8 mouse cellular contexts compared by ENCODE assay signal in the genomic region with DNA sequence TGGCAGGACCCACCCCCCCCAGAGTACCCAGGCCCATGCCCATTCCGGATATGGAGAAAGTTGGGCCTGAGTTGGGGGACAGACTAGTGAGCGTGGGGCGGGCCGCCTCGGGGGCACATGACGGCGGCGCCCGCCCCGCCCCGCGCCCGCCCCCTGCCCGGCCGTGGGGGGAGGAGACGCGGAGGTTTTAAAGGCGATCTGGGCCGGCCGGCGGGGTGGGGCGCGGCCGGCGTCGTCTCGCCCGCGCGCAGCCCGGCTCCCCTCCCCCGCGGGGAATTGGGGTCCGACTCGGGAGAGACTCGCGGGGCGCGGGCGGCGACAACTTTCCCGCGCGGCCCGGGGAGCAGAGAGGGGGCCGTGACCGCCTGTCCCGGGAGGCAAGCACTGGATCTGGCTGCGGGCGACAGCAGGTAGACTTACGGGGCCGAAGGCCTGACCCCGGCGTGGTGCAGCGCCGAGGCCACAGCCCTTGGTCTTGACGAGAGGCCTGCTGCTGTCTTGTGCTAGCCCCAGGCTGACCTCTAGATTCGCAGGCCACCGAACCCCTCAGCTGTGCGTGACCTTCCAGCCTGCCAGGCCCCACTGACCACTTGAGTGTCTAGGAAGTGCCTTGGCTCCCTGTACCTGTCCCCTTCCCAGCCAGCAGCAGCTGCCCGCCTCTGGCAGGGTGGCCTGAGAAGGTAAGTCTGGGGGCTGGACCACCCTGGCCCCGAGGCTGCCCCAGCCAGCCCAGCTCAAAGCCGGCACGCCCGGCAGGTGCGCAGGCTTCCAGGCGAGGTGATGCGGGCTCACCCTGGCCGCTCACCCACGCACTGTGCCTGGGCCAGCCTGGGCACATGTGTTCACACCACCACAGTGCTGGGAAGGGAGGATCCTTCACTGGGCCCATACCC. TPM values are rescaled to one million over a fixed set of nuclear protein-coding genes. Genes with fewer than 3 reads are reported as not detected.
DNase-seq lines count a peak whose midpoint lies in the region; ATAC-seq and TF ChIP-seq lines count a peak whose summit lies in the region.

No protein-coding gene starts in this region.

- peak; percentile 10; the same call in 1 of the 2 replicates for ATAC-seq in embryonic facial prominence, embryonic 13.5 days (ENCODE audit: insufficient number of reproducible peaks, insufficient read depth, low FRiP score, low TSS enrichment, low read depth)
- peak; percentile 44 for ATAC-seq in heart, embryonic 15.5 days (replicated peaks; ENCODE audit: insufficient number of reproducible peaks, insufficient read depth, low FRiP score, low read depth)

- H3K9ac ChIP-seq in embryonic facial prominence, embryonic 13.5 days, result peak overlapping the region; percentile 95
- peak overlapping the region; percentile 92 for H3K9ac ChIP-seq in heart, embryonic 15.5 days

- H3K27ac ChIP-seq in embryonic facial prominence, embryonic 13.5 days, result peak overlapping the region; percentile 99
- H3K27ac ChIP-seq in heart, embryonic 15.5 days, result peak overlapping the region; percentile 97
- H3K27ac ChIP-seq in spleen, adult 2 months (ENCODE audit: insufficient read depth, low read length), result peak overlapping the region; percentile 92

- peak overlapping the region; percentile 76 for H3K4me3 ChIP-seq in embryonic facial prominence, embryonic 13.5 days
- H3K4me3 ChIP-seq in heart, embryonic 15.5 days, result peak overlapping the region; percentile 76
- H3K4me3 ChIP-seq in spleen, adult 2 months (ENCODE audit: extremely low read depth, insufficient read depth, insufficient read length), result peak overlapping the region; percentile 77

- H3K27me3 ChIP-seq in embryonic facial prominence, embryonic 13.5 days, result no peaks in the 10 kb centered on the region
- no peaks in the 10 kb centered on the region for H3K27me3 ChIP-seq in heart, embryonic 15.5 days
- no peaks in the 10 kb centered on the region for H3K27me3 ChIP-seq in spleen, adult 2 months (ENCODE audit: control insufficient read depth, insufficient read depth, low read length)

- peak; percentile 37; the same call in 1 of the 2 replicates for TF ChIP-seq POLR2A in spleen, adult 2 months (IDR thresholded peaks at IDR 0.05; ENCODE audit: low read depth, low read length)

- peaks cover 17% of the 10 kb centered on the region for H3K36me3 ChIP-seq in embryonic facial prominence, embryonic 13.5 days
- H3K36me3 ChIP-seq in heart, embryonic 15.5 days, result peaks cover 11% of the 10 kb centered on the region; the same call in 1 of the 2 replicates
- no peaks in the 10 kb centered on the region for H3K36me3 ChIP-seq in spleen, adult 2 months (ENCODE audit: control insufficient read depth, insufficient read depth, low read length)

- H3K9me3 ChIP-seq in embryonic facial prominence, embryonic 13.5 days, result no peaks in the 10 kb centered on the region
- no peaks in the 10 kb centered on the region for H3K9me3 ChIP-seq in heart, embryonic 15.5 days (replicated peaks)

- no peak for TF ChIP-seq CTCF in spleen, adult 2 months (IDR thresholded peaks at IDR 0.05; ENCODE audit: extremely low read depth, insufficient read depth, insufficient read length, insufficient replicate concordance)

- intact Hi-C loops in left cerebral cortex, postnatal 25 days (cut with DNase I), result no loop called here

- WGBS in embryonic facial prominence, embryonic 13.5 days, result 5% methylated on average over 39 of the region's 70 CpGs
- WGBS in heart, embryonic 15.5 days, result 1% methylated on average over 60 of the region's 70 CpGs
- WGBS in spleen, adult 2 months, result 1% methylated on average over 40 of the region's 70 CpGs

- H3K4me2 ChIP-seq in embryonic facial prominence, embryonic 13.5 days, result peak overlapping the region; percentile 94
- H3K4me2 ChIP-seq in heart, embryonic 15.5 days, result peak overlapping the region; percentile 88

- H3K4me1 ChIP-seq in embryonic facial prominence, embryonic 13.5 days, result peaks cover 70% of the 10 kb centered on the region
- peaks cover 68% of the 10 kb centered on the region for H3K4me1 ChIP-seq in heart, embryonic 15.5 days (replicated peaks)
- H3K4me1 ChIP-seq in spleen, adult 2 months (ENCODE audit: control insufficient read depth, insufficient read depth, insufficient read length), result peaks cover 39% of the 10 kb centered on the region

- peak; percentile 50 to 51 for DNase-seq in left cerebral cortex, postnatal 25 days (ENCODE audit: low spot score in 2 of 2)
- no peak for DNase-seq in left cerebral cortex, adult 9 months (ENCODE audit: low spot score in 2 of 2)
- DNase-seq in kidney, postnatal 10 days, result peak; percentile 91
- peak; percentile 93 for DNase-seq in lung, postnatal 36 days
- peak in 1 of 2 experiments; percentile 47 for DNase-seq in spleen, adult 2 months (ENCODE audit: low read depth in 1 of 2, low spot score in 2 of 2)
- no peak for DNase-seq in frontal cortex, postnatal 36 days (ENCODE audit: low spot score in 2 of 2)

RNA-seq across cellular contexts. Expression of gene Nanos3, which starts 15.9 kb away (rescaled TPM):
- total RNA-seq in left cerebral cortex, postnatal 25 days (2021), result 1 to 10 TPM; 2.6 to 3.2 TPM
- polyA plus RNA-seq in embryonic facial prominence, embryonic 13.5 days (2015; fragmentation: Nextera tagmentation; extraction: Ambion mirVana), result 2.9 and 5.2 TPM in 2 replicates
- 1.4 and 1.6 TPM in 2 replicates for polyA plus RNA-seq in heart, embryonic 15.5 days (2015; fragmentation: Nextera tagmentation; extraction: Ambion mirVana)
- polyA plus RNA-seq in spleen, adult 2 months (2012; rRNA removed), result 1.2 TPM in 1 of 2 replicates, not detected in the other

RNA-seq across cellular contexts. Expression of gene Zswim4, which starts 36.0 kb away (rescaled TPM):
- total RNA-seq in left cerebral cortex, postnatal 25 days (2021), result 10 to 100 TPM; 13.0 to 13.9 TPM
- 19.6 and 22.6 TPM in 2 replicates for polyA plus RNA-seq in embryonic facial prominence, embryonic 13.5 days (2015; fragmentation: Nextera tagmentation; extraction: Ambion mirVana)
- 7.6 and 9.7 TPM in 2 replicates for polyA plus RNA-seq in heart, embryonic 15.5 days (2015; fragmentation: Nextera tagmentation; extraction: Ambion mirVana)
- 11.3 and 17.5 TPM in 2 replicates for polyA plus RNA-seq in spleen, adult 2 months (2012; rRNA removed)

RNA-seq across cellular contexts. Expression of gene D8Ertd738e, which starts 48.6 kb away (rescaled TPM):
- total RNA-seq in left cerebral cortex, postnatal 25 days (2021), result 100 to 1,000 TPM; 145 to 149 TPM
- polyA plus RNA-seq in embryonic facial prominence, embryonic 13.5 days (2015; fragmentation: Nextera tagmentation; extraction: Ambion mirVana), result 318 and 344 TPM in 2 replicates
- polyA plus RNA-seq in heart, embryonic 15.5 days (2015; fragmentation: Nextera tagmentation; extraction: Ambion mirVana), result 290 and 291 TPM in 2 replicates
- 68.3 and 88.3 TPM in 2 replicates for polyA plus RNA-seq in spleen, adult 2 months (2012; rRNA removed)

RNA-seq across cellular contexts. Expression of gene 4930432K21Rik, which starts 53.1 kb away (rescaled TPM):
- 1 to 10 TPM; 1.4 to 1.6 TPM for total RNA-seq in left cerebral cortex, postnatal 25 days (2021)
- 1.4 and 1.8 TPM in 2 replicates for polyA plus RNA-seq in embryonic facial prominence, embryonic 13.5 days (2015; fragmentation: Nextera tagmentation; extraction: Ambion mirVana)
- polyA plus RNA-seq in heart, embryonic 15.5 days (2015; fragmentation: Nextera tagmentation; extraction: Ambion mirVana), result 0.60 and 0.77 TPM in 2 replicates
- polyA plus RNA-seq in spleen, adult 2 months (2012; rRNA removed), result 1.4 TPM in 2 replicates

RNA-seq across cellular contexts. Expression of gene Cc2d1a, which starts 53.2 kb away (rescaled TPM):
- 10 to 100 TPM; 46.6 to 49.4 TPM for total RNA-seq in left cerebral cortex, postnatal 25 days (2021)
- 28.2 and 30.7 TPM in 2 replicates for polyA plus RNA-seq in embryonic facial prominence, embryonic 13.5 days (2015; fragmentation: Nextera tagmentation; extraction: Ambion mirVana)
- polyA plus RNA-seq in heart, embryonic 15.5 days (2015; fragmentation: Nextera tagmentation; extraction: Ambion mirVana), result 11.9 and 18.7 TPM in 2 replicates
- 21.0 and 26.6 TPM in 2 replicates for polyA plus RNA-seq in spleen, adult 2 months (2012; rRNA removed)

Comparison
In these comparisons a context has a peak if more than half of its experiments do, and no peak if none do; other contexts are left out.
1. DNase-seq: peak in left cerebral cortex, postnatal 25 days (2 of 2), kidney, postnatal 10 days (single experiment) and lung, postnatal 36 days (single experiment); none in left cerebral cortex, adult 9 months (0 of 2) and frontal cortex, postnatal 36 days (0 of 2).
2. Peak in every context shown above with its lines, with median percentiles within 50 percentile points of each other: H3K27ac ChIP-seq and H3K4me3 ChIP-seq.